Mouse (Mus musculus) liver, adult 10 weeks (tissue): ENCODE data around the gene Ttc38. TPM values are rescaled to one million over a fixed set of nuclear protein-coding genes. Genes with fewer than 3 reads are reported as not detected.

Experiments
- polyA plus RNA-seq: library from polyadenylated mRNA; stranded (reverse); fragments of 350-450 nt; fragmentation: Illumina TruSeq; extraction: RNeasy Lipid Tissue Mini Kit (QIAGEN cat#74804); gene quantifications from one replicate; pipeline ENCODE4 v1.2.3, GENCODE M21; 2014; ENCODE audit warnings: low read depth, low replicate concordance

Gene Ttc38
- 22.6 TPM for polyA plus RNA-seq

GRCm38 (mm10) chr15:85831954-85832590 is at the start of gene Ttc38:
TSS of gene Ttc38 (plus strand) at chr15:85832306.

GRCm38 (mm10) chr15:85811535-85812277 is 20.4 kb upstream of the Ttc38 start, which contains the start of gene Cdpf1:
TSS of gene Cdpf1 (minus strand) at chr15:85811697.

GRCm38 (mm10) chr15:85821203-85822010 is 10.7 kb upstream of the Ttc38 start, which contains the start of gene Pkdrej:
TSS of gene Pkdrej (minus strand) at chr15:85821734.

GRCm38 (mm10) chr15:85859490-85860031 is 27.5 kb downstream of the Ttc38 start, which contains the start of gene Gtse1:
TSS of gene Gtse1 (plus strand) at chr15:85859745.

DNA sequence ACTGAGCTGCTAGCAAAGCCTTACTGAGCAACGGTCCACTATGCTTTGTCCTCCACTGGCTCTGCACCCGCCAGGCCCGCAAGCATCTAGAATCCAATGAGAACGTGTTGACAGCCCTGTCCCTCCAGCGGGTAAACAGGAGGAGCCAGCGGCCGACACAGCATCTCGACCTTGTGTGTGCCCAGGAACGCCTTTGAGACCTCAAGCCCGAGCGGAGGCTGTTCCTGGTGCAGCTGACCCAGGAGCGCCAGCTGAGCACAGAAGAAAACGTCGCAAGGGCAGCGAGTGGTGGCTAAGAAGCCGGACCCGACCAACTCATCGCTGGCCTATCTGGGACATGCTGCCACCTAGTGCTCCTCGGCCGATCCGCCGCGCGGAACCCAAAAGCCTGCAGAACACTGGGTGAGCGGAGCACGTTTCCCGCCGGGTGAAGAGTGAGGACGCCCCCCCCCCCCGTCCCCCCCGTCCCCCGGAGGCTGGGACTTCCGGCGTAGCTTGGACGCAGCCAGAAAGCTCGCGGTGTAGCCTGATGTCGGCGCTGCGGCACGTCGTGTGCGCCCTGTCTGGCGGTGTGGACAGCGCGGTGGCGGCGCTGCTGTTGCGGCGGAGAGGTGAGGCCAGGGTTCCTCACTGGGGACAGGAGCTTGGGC is 46.9 kb downstream of the Ttc38 start, which contains the start of gene Trmu:
Trmu (plus strand) TSS at position 465 of the 650 bp plus-strand sequence.

Other genes starting within 250 kb of the Ttc38 start
- not detected for gene Wnt7b, start 249.8 kb upstream of the Ttc38 start, polyA plus RNA-seq
- gene Ppara, start 97.3 kb upstream of the Ttc38 start, polyA plus RNA-seq = 31.2 TPM
- 1.5 TPM for gene Cdpf1, start 20.6 kb upstream of the Ttc38 start, polyA plus RNA-seq
- not detected for gene Pkdrej, start 10.6 kb upstream of the Ttc38 start, polyA plus RNA-seq
- gene Gtse1, start 27.4 kb downstream of the Ttc38 start, polyA plus RNA-seq = not detected
- gene Trmu, start 47.0 kb downstream of the Ttc38 start, polyA plus RNA-seq = 6.9 TPM
- 0.93 TPM for gene Celsr1, start 201.5 kb downstream of the Ttc38 start, polyA plus RNA-seq
- gene Gramd4, start 225.4 kb downstream of the Ttc38 start, polyA plus RNA-seq = 0.66 TPM